Mouse (Mus musculus): ENCODE measurements around the gene St6gal1. TPM values are rescaled to one million over a fixed set of nuclear protein-coding genes. Genes with fewer than 3 reads are reported as not detected.

Gene St6gal1
- 26.4 and 31.1 TPM in 2 replicates for polyA plus RNA-seq (2012; rRNA removed)

DNA sequence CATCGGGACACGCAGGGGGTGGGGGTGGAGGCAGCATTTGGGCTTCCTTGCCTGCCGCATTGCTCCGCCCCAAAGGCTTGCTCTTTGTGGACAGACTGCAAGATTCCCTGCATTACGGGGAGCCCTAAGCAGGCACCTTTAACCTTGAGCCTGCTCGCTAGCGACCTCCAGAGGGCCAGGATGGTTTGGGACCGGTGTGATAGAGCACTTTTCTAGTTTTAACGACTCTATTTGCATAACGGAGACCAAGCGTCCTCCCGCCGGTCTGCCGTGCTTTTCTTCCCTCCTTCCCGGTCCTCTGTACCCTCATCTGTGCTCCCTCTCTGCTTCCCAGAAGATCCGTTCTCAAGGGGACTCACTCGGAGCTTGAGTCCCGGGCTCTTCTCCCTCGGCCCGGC lies at the start of gene St6gal1:
Gene St6gal1, plus strand, starts transcription at position 70 of the 398 bp plus-strand sequence.

Other genes starting within 250 kb of the St6gal1 start
- gene Kng2, start 195.3 kb upstream of the St6gal1 start, polyA plus RNA-seq (2012; rRNA removed): 0.04 and 0.08 TPM in 2 replicates
- 0.04 and 0.08 TPM in 2 replicates for gene Kng1, start 166.9 kb upstream of the St6gal1 start, polyA plus RNA-seq (2012; rRNA removed)
- gene Eif4a2, start 117.3 kb upstream of the St6gal1 start, polyA plus RNA-seq (2012; rRNA removed): 693 and 738 TPM in 2 replicates
- 8.2 and 9.4 TPM in 2 replicates for gene Rfc4, start 97.0 kb upstream of the St6gal1 start, polyA plus RNA-seq (2012; rRNA removed)
- 0.06 and 0.18 TPM in 2 replicates for gene Adipoq, start 78.2 kb upstream of the St6gal1 start, polyA plus RNA-seq (2012; rRNA removed)
- 0.06 and 0.24 TPM in 2 replicates for gene Rtp1, start 204.4 kb downstream of the St6gal1 start, polyA plus RNA-seq (2012; rRNA removed)

Data from central nervous system, embryonic 14 days (tissue).